Mouse (Mus musculus): ENCODE data around the gene Shc3.

Shc3 gene

GRCm38 (mm10) chr13:51568911-51569684 lies at the start of gene Shc3:
Shc3 (minus strand) TSS chr13:51569419.
- DNase-seq (ENCODE audit: low spot score in 2 of 2): peak; percentile 18 to 57

GRCm38 (mm10) chr13:51618602-51619001 lies 49.4 kb upstream of the Shc3 start:
- no peak for DNase-seq (ENCODE audit: low spot score in 2 of 2)

GRCm38 (mm10) chr13:51617861-51618260 lies 48.6 kb upstream of the Shc3 start:
- peak in 1 of 2 experiments; percentile 40 for DNase-seq (ENCODE audit: low spot score in 2 of 2)

GRCm38 (mm10) chr13:51617306-51617705 lies 48.1 kb upstream of the Shc3 start:
- DNase-seq (ENCODE audit: low spot score in 2 of 2): no peak

- DNase-seq (ENCODE audit: low spot score in 2 of 2): no peak
These were observed 47.3 kb upstream of the Shc3 start for GRCm38 (mm10) chr13:51616417-51617044.

- no peak for DNase-seq (ENCODE audit: low spot score in 2 of 2)
These were observed 46.6 kb upstream of the Shc3 start for GRCm38 (mm10) chr13:51615815-51616214.

- no peak for DNase-seq (ENCODE audit: low spot score in 2 of 2)
These were observed 42.3 kb upstream of the Shc3 start for GRCm38 (mm10) chr13:51611500-51611899.

- DNase-seq (ENCODE audit: low spot score in 2 of 2): no peak
These were observed 41.8 kb upstream of the Shc3 start for GRCm38 (mm10) chr13:51611060-51611459.

- no peak for DNase-seq (ENCODE audit: low spot score in 2 of 2)
These were observed 40.0 kb upstream of the Shc3 start for GRCm38 (mm10) chr13:51609231-51609630.

- DNase-seq (ENCODE audit: low spot score in 2 of 2): no peak
These were observed 34.6 kb upstream of the Shc3 start for GRCm38 (mm10) chr13:51603894-51604244.

GRCm38 (mm10) chr13:51603221-51603893 lies 34.1 kb upstream of the Shc3 start:
- no peak for DNase-seq (ENCODE audit: low spot score in 2 of 2)

- DNase-seq (ENCODE audit: low spot score in 2 of 2): no peak
These were observed 33.5 kb upstream of the Shc3 start for GRCm38 (mm10) chr13:51602764-51603163.

- no peak for DNase-seq (ENCODE audit: low spot score in 2 of 2)
These were observed 30.9 kb upstream of the Shc3 start for GRCm38 (mm10) chr13:51600169-51600568.

GRCm38 (mm10) chr13:51598063-51598462 lies 28.8 kb upstream of the Shc3 start:
- no peak for DNase-seq (ENCODE audit: low spot score in 2 of 2)

GRCm38 (mm10) chr13:51595404-51595803 lies 26.2 kb upstream of the Shc3 start:
- no peak for DNase-seq (ENCODE audit: low spot score in 2 of 2)

GRCm38 (mm10) chr13:51594656-51595311 lies 25.6 kb upstream of the Shc3 start:
- no peak for DNase-seq (ENCODE audit: low spot score in 2 of 2)

GRCm38 (mm10) chr13:51588005-51588404 lies 18.8 kb upstream of the Shc3 start:
- no peak for DNase-seq (ENCODE audit: low spot score in 2 of 2)

GRCm38 (mm10) chr13:51582204-51582603 lies 13.0 kb upstream of the Shc3 start:
- no peak for DNase-seq (ENCODE audit: low spot score in 2 of 2)

GRCm38 (mm10) chr13:51580263-51581044 lies 11.2 kb upstream of the Shc3 start:
- DNase-seq (ENCODE audit: low spot score in 2 of 2): no peak

GRCm38 (mm10) chr13:51573849-51574248 lies 4.6 kb upstream of the Shc3 start:
- DNase-seq (ENCODE audit: low spot score in 2 of 2): no peak

GRCm38 (mm10) chr13:51570111-51570510 lies 892 bp upstream of the Shc3 start:
- no peak for DNase-seq (ENCODE audit: low spot score in 2 of 2)

- no peak for DNase-seq (ENCODE audit: low spot score in 2 of 2)
These were observed 458 bp upstream of the Shc3 start for GRCm38 (mm10) chr13:51569685-51570068.

All from urinary bladder, postnatal 36 days (tissue).